Mouse (Mus musculus): Measurements from ENCODE around the gene Gk. TPM values are rescaled to one million over a fixed set of nuclear protein-coding genes. Genes with fewer than 3 reads are reported as not detected.

Gene Gk
- total RNA-seq (2021), result 10 to 100 TPM; 44.5 to 56.1 TPM

GRCm38 (mm10) chrX:85776544-85777087 lies at the start of gene Gk:
Gk (minus strand) TSS chrX:85776819.
- peak; percentile 96 to 97 for DNase-seq
- intact Hi-C loops (cut with DNase I), result loop anchor here (5.0 kb wide), 1 partner anchor 111 kb away; no protein-coding TSS in a partner anchor

- intact Hi-C loops (cut with DNase I), result no loop called here
Measured at GRCm38 (mm10) chrX:85804706-85805376, 28.2 kb upstream of the Gk start.

DNA sequence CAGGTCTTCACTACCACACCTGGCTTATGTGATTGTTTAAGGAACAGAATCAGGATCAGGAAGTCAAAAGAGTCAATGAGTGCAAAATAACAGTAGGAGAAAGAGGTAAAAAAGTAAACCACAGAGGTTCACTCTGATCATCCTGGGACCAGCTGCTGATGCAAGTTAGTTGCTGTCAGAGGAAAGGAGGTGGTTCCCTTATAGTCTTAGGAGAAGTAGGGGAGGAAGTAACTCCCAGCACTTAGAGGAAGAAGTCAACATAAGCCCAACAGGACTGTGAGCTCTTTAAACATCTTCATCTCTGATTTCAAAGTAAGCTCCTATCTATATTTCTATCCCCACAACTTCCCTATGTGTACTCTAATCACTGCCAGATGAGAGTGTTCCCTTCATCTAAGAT lies 26.4 kb upstream of the Gk start:
- DNase-seq, result no peak

More at GRCm38 (mm10) chrX:85804706-85805376, 28.2 kb upstream of the Gk start:
- DNase-seq, result no peak

DNA sequence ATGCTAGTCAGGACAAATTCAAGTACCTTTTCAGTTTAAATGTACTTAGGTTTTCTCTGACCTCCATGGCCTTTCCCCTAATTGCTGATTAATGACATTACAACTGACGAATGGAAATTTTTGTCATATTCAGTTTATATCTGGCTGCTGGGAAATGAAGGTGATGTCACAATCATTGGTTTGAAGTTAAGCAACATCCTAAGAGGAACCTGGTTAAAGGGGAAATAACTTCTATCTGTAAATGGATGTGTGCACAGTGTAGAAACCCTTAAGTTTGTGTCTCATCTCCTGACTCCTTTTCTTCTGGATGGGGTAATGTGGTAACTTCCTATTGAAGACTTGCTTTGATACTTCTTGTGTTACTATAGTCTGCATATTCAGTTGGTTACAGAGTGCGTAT lies 20.8 kb upstream of the Gk start:
- DNase-seq, result no peak
- intact Hi-C loops (cut with DNase I), result no loop called here

More for the DNA sequence above, 26.4 kb upstream of the Gk start:
- intact Hi-C loops (cut with DNase I), result no loop called here

- DNase-seq, result no peak
- intact Hi-C loops (cut with DNase I), result loop anchor here (5.0 kb wide), 1 partner anchor 109 kb away; no protein-coding TSS in a partner anchor
Measured at GRCm38 (mm10) chrX:85778346-85778745, 1.7 kb upstream of the Gk start.

- intact Hi-C loops (cut with DNase I), result loop anchor here (5.0 kb wide), 1 partner anchor 110 kb away; no protein-coding TSS in a partner anchor
- peak in 1 of 2 experiments; percentile 66 for DNase-seq
Measured at GRCm38 (mm10) chrX:85777141-85777540, 522 bp upstream of the Gk start.

GRCm38 (mm10) chrX:85775879-85776543 lies 608 bp downstream of the Gk start:
- no peak for DNase-seq
- intact Hi-C loops (cut with DNase I), result loop anchor here (5.0 kb wide), 1 partner anchor 111 kb away; no protein-coding TSS in a partner anchor

- intact Hi-C loops (cut with DNase I), result loop anchor here (5.0 kb wide), 1 partner anchor 34 kb away; no protein-coding TSS in a partner anchor
Measured at GRCm38 (mm10) chrX:85771303-85771702, 5.3 kb downstream of the Gk start.

GRCm38 (mm10) chrX:85770747-85771146 lies 5.9 kb downstream of the Gk start:
- DNase-seq, result no peak
- intact Hi-C loops (cut with DNase I), result loop anchor here (5.0 kb wide), 1 partner anchor 33 kb away; no protein-coding TSS in a partner anchor

More at GRCm38 (mm10) chrX:85771303-85771702, 5.3 kb downstream of the Gk start:
- DNase-seq, result no peak

GRCm38 (mm10) chrX:85768578-85768977 lies 8.0 kb downstream of the Gk start:
- DNase-seq, result no peak
- intact Hi-C loops (cut with DNase I), result no loop called here

- intact Hi-C loops (cut with DNase I), result no loop called here
- no peak for DNase-seq
Measured at GRCm38 (mm10) chrX:85756005-85756404, 20.6 kb downstream of the Gk start.

DNA sequence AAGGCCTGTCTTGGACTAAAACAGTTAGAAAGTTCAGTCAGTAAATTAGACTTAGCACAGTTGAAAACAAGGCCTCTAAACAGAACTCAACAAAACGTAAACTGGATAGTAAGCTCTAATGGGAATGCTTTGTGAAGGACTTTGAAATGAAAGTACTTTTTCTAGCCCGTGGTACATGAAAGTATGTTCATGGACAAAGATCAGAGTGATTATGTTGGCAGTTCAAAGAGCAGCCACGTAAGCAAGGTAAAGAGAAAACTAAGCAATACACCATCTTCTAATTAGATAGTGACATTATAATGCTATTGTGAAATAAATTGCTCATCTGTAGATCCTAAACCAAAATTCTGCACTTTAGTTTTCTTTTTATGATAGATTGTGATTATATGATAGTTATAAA lies 32.8 kb downstream of the Gk start:
- no peak for DNase-seq
- intact Hi-C loops (cut with DNase I), result no loop called here

DNA sequence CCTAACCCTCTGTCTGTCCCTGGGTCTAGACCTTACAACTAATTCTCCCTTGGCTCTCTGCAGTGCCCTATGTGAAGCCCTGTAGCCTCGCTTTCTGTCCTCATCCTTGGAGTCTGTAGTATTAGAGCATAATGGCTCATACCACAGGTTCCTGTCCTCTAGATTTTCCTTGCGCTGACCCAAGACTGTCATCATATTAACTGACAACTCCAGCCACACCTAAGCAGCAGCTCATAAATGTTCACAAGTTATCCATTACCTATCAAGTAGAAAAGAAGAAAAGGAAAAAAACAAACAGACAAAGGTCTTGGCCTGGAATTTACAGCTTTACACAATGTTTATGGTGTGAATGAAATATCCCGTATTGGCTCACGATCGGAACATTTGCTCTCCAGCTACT lies 43.4 kb downstream of the Gk start:
- intact Hi-C loops (cut with DNase I), result no loop called here
- no peak for DNase-seq

DNA sequence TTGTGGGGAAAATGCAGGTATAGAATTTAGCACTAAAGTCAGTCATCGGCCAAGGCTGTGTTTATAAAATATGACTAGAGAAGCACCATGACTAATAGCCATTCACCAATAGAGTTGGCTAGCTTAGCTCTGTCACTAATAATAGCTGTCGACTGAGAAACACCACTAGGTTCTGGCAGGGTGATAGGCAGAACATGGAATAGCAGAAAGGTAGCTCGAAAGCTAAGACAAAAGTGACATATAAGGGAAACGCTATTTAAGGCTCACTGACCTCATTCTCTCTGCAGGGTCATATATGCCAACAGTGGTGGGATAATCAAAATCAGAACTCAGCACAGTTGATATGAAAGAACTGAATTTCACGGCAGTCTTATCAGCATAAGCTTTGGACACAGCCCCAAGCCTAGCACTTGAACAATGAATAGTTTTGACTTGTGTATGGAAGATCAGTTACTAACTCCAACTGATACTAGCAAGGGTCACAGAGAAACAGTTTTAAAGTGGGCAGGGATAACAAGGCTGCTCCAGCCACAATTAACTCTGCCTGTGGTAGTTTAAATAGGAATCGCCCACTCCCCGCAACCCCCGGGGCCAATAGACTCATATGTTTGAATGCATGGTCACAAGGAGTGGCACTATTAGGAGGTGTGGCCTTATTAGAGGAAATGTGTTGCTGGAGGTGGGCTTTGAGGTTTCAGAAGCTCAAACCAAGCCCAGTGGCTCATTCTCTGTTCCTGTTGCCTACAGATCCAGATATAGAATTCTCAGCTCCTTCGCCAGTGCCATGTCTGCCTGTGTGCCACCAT lies 45.3 kb downstream of the Gk start:
- DNase-seq, result peak; percentile 28 to 35
- intact Hi-C loops (cut with DNase I), result no loop called here

- intact Hi-C loops (cut with DNase I), result no loop called here
- peak in 1 of 2 experiments; percentile 11 for DNase-seq
Measured at GRCm38 (mm10) chrX:85721226-85721625, 55.4 kb downstream of the Gk start.

DNA sequence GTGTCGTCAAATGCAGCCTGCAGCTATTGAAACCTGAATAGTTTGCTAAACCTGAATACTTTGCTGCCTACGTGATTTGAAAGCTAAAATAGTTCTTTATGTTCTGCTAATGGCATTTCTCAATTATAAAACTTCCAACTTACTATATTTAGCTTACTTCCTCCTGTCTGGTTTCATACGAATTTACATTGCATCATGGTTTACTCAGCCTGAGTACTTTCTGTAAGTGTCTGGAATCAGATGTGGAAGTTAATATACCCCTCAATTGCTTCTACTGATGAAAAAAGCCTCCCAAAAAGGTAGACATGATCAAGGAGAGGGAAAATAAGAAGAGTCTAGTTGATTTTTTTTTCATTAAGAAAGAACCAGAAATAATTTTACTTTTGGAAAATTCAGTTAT lies 66.2 kb downstream of the Gk start:
- intact Hi-C loops (cut with DNase I), result no loop called here
- no peak for DNase-seq

- intact Hi-C loops (cut with DNase I), result no loop called here
- DNase-seq, result no peak
Measured at GRCm38 (mm10) chrX:85705715-85706114, 70.9 kb downstream of the Gk start.

- intact Hi-C loops (cut with DNase I), result no loop called here
- no peak for DNase-seq
Measured at GRCm38 (mm10) chrX:85683723-85684122, 92.9 kb downstream of the Gk start.

- DNase-seq, result no peak
- intact Hi-C loops (cut with DNase I), result no loop called here
Measured at GRCm38 (mm10) chrX:85682125-85682524, 94.5 kb downstream of the Gk start.

DNA sequence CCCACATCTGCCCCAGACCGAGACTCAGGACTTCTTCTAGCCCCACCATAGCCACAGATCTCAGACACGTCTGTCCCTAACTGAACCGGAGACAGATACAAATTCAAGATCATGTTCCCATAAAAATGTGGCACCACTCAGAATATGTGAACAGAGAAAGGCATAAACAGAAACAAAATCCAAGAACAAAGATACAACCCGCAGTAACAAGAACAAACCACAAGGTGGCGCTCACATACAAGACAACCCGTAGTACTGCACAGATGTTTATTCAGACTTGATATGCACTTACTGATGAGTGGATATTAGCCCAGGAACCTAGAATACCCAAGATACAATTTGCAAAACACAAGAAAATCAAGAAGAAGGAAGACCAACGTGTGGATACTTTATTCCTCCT lies 99.8 kb downstream of the Gk start:
- intact Hi-C loops (cut with DNase I), result loop anchor here (1.0 to 2.0 kb wide), 2 partner anchors 202 to 242 kb away; no protein-coding TSS in a partner anchor
- DNase-seq, result peak; percentile 46 to 59

Data from heart, postnatal 10 days (tissue).